Mouse (Mus musculus) forebrain, embryonic 14.5 days (tissue): ENCODE data around the gene Tgm6. TPM values are rescaled to one million over a fixed set of nuclear protein-coding genes. Genes with fewer than 3 reads are reported as not detected.

Experiments used
- ATAC-seq: fragments of 200-750 bp; cut with Nextera tagmentation; 2 replicates; pipeline ENCODE4 v1.8.0; 2017; ENCODE audit warnings: mild to moderate bottlenecking, moderate library complexity
- DNase-seq: peaks from one replicate; pipeline ENCODE4 v3.0.0-alpha.2; 2015; ENCODE audit warnings: low spot score
- H3K27ac ChIP-seq: fragments of 300-500 bp; sonication (generic); 2 replicates; pipeline ENCODE4 v1.5.1; 2014; ENCODE audit warnings: low read depth, mild to moderate bottlenecking, control low read depth, low read length, moderate library complexity
- H3K27me3 ChIP-seq: fragments of 300-500 bp; sonication (generic); replicated peaks from 2 replicates; pipeline ENCODE4 v1.6.1; 2014; ENCODE audit warnings: low read length, control low read depth, mixed read lengths; ENCODE audit not compliant: control insufficient read depth, insufficient read depth
- H3K36me3 ChIP-seq: fragments of 300-500 bp; sonication (generic); 2 replicates; pipeline ENCODE4 v1.6.1; 2014; ENCODE audit warnings: low read length, control low read depth; ENCODE audit not compliant: control insufficient read depth, insufficient read depth
- H3K4me1 ChIP-seq: fragments of 300-500 bp; sonication (generic); 2 replicates; pipeline ENCODE4 v1.6.1; 2014; ENCODE audit warnings: antibody characterized with exemption, low read length, control low read depth; ENCODE audit not compliant: control insufficient read depth, insufficient read depth
- H3K4me2 ChIP-seq: fragments of 300-500 bp; sonication (generic); 2 replicates; pipeline ENCODE4 v1.6.1; 2014; ENCODE audit warnings: mild to moderate bottlenecking, control low read depth, low read length
- H3K4me3 ChIP-seq: fragments of 300-500 bp; sonication (generic); 2 replicates; pipeline ENCODE4 v1.5.1; 2014; ENCODE audit warnings: low read depth, low read length, control low read depth
- H3K9ac ChIP-seq: fragments of 300-500 bp; sonication (generic); 2 replicates; pipeline ENCODE4 v1.6.1; 2014; ENCODE audit warnings: mild to moderate bottlenecking, low read length, control low read depth, moderate library complexity
- H3K9me3 ChIP-seq: fragments of 300-500 bp; sonication (generic); replicated peaks from 2 replicates; pipeline ENCODE4 v1.6.1; 2016; ENCODE audit warnings: low read length, control low read depth, mixed read lengths; ENCODE audit not compliant: control insufficient read depth
- WGBS: fragments of 180-500 bp; shearing (Covaris S2); extraction: QIAGEN DNeasy Blood & Tissue Kit; methylation state at CpG from one replicate; pipeline ENCODE4 v1.1.7; 2014; 5-methylcytosine and 5-hydroxymethylcytosine counted together
- polyA plus RNA-seq: library from polyadenylated mRNA; unstranded; fragments of >200 nt; fragmentation: Nextera tagmentation; extraction: Ambion mirVana; gene quantifications from 2 replicates; pipeline ENCODE4 v1.2.1, GENCODE M21; 2014

The Tgm6 gene
- polyA plus RNA-seq, 1 experiment from 2014 or later: 0.17 TPM

GRCm38 (mm10) chr2:130166311-130167214 lies 54.3 kb downstream of the Tgm6 start:
- peak; percentile 86 for ATAC-seq
- Histone ChIP-seq H3K27ac (no peak overlapping the region), H3K36me3 (peaks cover 37% of the 10 kb centered on the region), H3K4me1 (no peaks in the 10 kb centered on the region), H3K4me3 (no peak overlapping the region), H3K4me2 (no peak overlapping the region), H3K9ac (no peak overlapping the region; the same call in 1 of the 2 replicates), H3K27me3 (no peaks in the 10 kb centered on the region), H3K9me3 (no peaks in the 10 kb centered on the region)
- 56% methylated on average over 9 of the region's 9 CpGs for WGBS
- peak; percentile 90 for DNase-seq

DNA sequence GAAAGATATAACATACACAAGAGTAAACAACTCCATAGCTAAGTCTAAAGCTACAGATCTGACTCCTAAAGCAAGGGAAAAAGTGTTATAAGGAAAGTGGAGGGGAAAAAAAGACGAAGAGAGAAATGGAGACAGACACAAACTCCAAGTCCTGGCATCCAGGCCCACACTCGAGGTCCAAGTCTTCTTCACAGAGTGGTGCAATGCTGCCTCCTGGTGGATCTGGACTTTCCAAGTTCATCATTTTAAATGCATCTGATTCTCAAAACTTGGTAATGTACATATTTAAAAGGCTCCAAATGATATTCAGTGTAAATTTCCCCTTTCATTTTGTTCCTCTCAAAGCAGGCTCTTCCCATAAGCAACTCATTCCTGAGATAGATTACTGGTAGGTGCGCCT lies 55.6 kb downstream of the Tgm6 start:
- no peak overlapping the region for H3K27ac ChIP-seq
- no peak overlapping the region for H3K9ac ChIP-seq
- WGBS: 56% methylated on average over 3 of the region's 3 CpGs
- ATAC-seq: no peak
- peaks cover 50% of the 10 kb centered on the region for H3K36me3 ChIP-seq
- H3K9me3 ChIP-seq: no peaks in the 10 kb centered on the region
- no peaks in the 10 kb centered on the region for H3K4me1 ChIP-seq
- H3K4me2 ChIP-seq: no peak overlapping the region
- H3K4me3 ChIP-seq: no peak overlapping the region
- no peaks in the 10 kb centered on the region for H3K27me3 ChIP-seq
- DNase-seq: peak; percentile 80

- no peak overlapping the region for H3K27ac ChIP-seq
- no peaks in the 10 kb centered on the region for H3K4me1 ChIP-seq
- H3K27me3 ChIP-seq: no peaks in the 10 kb centered on the region
- no peak overlapping the region for H3K4me3 ChIP-seq
- H3K4me2 ChIP-seq: no peak overlapping the region
- DNase-seq (no peak), ATAC-seq (no peak)
- 86% methylated on average over 2 of the region's 2 CpGs for WGBS
- H3K36me3 ChIP-seq: peaks cover 86% of the 10 kb centered on the region
- no peaks in the 10 kb centered on the region for H3K9me3 ChIP-seq
- H3K9ac ChIP-seq: no peak overlapping the region
These were observed 59.5 kb downstream of the Tgm6 start for GRCm38 (mm10) chr2:130171674-130172073.

GRCm38 (mm10) chr2:130176820-130177219 lies 64.6 kb downstream of the Tgm6 start:
- 81% methylated on average over 8 of the region's 8 CpGs for WGBS
- Histone ChIP-seq H3K36me3 (peaks cover 56% of the 10 kb centered on the region), H3K9me3 (no peaks in the 10 kb centered on the region), H3K27ac (no peak overlapping the region), H3K4me2 (peak overlapping the region; percentile 88), H3K27me3 (no peaks in the 10 kb centered on the region), H3K4me3 (0 out of 2 replicates have a peak overlapping the region, but pooled peaks have one; percentile 99), H3K9ac (peak overlapping the region; percentile 100), H3K4me1 (peaks cover 18% of the 10 kb centered on the region)
- ATAC-seq (no peak), DNase-seq (no peak)

DNA sequence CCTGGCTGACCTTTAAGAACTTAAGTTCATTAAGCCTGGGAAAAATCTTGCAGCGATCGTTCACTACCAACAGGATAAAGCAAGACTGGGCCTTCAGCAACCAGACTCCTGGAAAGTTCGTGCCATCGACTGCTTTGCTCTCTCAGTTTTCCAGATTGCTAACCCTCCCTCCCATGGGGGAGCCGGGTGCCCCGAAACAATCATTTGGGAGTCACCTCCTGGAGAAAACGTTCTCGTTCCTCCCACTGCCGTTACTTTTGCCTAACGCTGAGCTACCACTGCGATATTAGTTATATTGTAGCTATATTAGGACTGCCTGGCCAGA lies 66.1 kb downstream of the Tgm6 start:
- peaks cover 18% of the 10 kb centered on the region for H3K4me1 ChIP-seq
- no peaks in the 10 kb centered on the region for H3K27me3 ChIP-seq
- peak overlapping the region; percentile 100 for H3K9ac ChIP-seq
- 1% methylated on average over 11 of the region's 11 CpGs for WGBS
- H3K36me3 ChIP-seq: peaks cover 41% of the 10 kb centered on the region
- H3K9me3 ChIP-seq: no peaks in the 10 kb centered on the region
- DNase-seq (peak; percentile 17), ATAC-seq (no peak)
- H3K4me2 ChIP-seq: peak overlapping the region; percentile 88
- peak overlapping the region; percentile 96 for H3K27ac ChIP-seq
- H3K4me3 ChIP-seq: peak overlapping the region; percentile 99

DNA sequence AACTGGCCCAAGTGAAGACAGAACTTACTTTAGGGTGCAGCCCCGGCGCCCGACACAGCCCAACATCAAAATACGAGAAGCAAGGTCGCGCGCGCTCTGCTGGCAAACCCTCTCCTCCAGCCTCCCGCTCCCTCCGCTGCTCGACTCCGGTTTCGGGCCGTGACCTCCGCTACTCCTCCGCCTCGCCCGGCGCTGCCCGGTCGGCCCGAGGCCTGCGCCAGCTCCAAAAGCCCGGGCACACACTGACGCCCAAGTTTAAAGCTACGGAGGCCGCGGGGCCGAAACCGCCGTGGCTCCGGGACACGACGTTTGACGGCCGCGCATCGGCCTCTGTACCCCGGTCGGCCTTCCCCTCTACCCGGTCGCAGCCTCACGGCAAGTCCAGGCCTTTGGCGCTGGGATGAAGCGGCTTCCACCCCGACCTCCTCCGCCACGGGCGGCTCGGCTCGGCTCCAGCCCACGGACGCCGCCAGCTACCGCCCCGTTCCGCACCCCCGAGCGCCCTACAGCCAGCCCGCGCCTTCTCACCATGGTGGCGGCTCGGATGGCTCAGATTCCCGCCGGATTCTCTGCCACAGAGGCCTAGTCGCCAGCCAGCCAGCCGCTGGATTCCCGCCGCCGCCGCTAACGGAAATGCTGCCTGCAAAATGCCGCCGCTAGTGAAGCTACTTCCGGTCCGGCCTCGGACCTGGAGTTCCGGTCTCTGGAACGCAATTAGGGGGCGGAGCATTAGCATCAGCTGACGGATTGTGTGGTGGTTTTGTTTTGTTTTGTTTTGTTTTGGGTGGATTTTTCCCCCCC lies 66.7 kb downstream of the Tgm6 start, which contains the start of gene Snrpb:
Gene Snrpb, minus strand, starts transcription at position 698 of the 801 bp plus-strand sequence.
- Histone ChIP-seq H3K27ac (peak within 1 kb of the TSS; percentile 96), H3K9ac (peak within 1 kb of the TSS; percentile 100), H3K36me3 (peaks cover 35% of the 10 kb centered on the region), H3K27me3 (no peaks in the 10 kb centered on the region), H3K4me3 (peak within 1 kb of the TSS; percentile 99), H3K4me2 (peak within 1 kb of the TSS; percentile 88), H3K4me1 (peaks cover 18% of the 10 kb centered on the region), H3K9me3 (no peaks in the 10 kb centered on the region)
- peak; percentile 97 for DNase-seq
- under 1% methylated on average over 75 of the region's 81 CpGs for WGBS
- ATAC-seq: peak; percentile 95

GRCm38 (mm10) chr2:130179507-130180019 lies 67.3 kb downstream of the Tgm6 start:
- H3K9me3 ChIP-seq: no peaks in the 10 kb centered on the region
- ATAC-seq: peak; percentile 82
- no peak for DNase-seq
- H3K9ac ChIP-seq: peak overlapping the region; percentile 100
- peaks cover 18% of the 10 kb centered on the region for H3K4me1 ChIP-seq
- H3K27me3 ChIP-seq: no peaks in the 10 kb centered on the region
- 2% methylated on average over 15 of the region's 15 CpGs for WGBS
- peak overlapping the region; percentile 96 for H3K27ac ChIP-seq
- peak overlapping the region; percentile 88 for H3K4me2 ChIP-seq
- H3K36me3 ChIP-seq: peaks cover 28% of the 10 kb centered on the region
- peak overlapping the region; percentile 99 for H3K4me3 ChIP-seq

DNA sequence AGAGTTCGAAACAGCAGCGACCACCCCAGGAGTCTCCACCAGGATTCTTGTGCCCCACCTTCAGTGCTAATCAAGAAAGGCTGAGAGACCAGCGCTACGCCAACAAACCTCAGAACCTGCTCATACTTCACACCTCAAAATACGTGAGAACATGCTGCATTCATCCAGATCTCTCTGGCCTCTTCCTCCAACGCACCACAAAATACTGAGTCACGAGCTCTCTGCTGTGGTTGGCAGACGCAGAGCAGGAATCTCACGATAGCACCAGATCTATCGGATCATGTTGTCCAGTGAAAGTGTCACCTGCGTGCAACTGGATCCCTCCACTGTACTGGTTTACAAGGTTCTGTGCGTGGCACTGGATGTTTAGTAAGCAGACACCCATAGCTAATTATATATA lies 76.2 kb downstream of the Tgm6 start:
- Histone ChIP-seq H3K4me3 (no peak overlapping the region), H3K4me1 (no peaks in the 10 kb centered on the region), H3K27ac (no peak overlapping the region), H3K9ac (no peak overlapping the region), H3K36me3 (no peaks in the 10 kb centered on the region), H3K4me2 (no peak overlapping the region), H3K27me3 (no peaks in the 10 kb centered on the region), H3K9me3 (0 out of 2 replicates have a peak, but pooled peaks cover 2% of the 10 kb centered on the region)
- DNase-seq (no peak), ATAC-seq (no peak)
- WGBS: 90% methylated on average over 12 of the region's 12 CpGs
